Mouse (Mus musculus) embryo, embryonic 11.5 days (tissue): ENCODE data around the gene Mif4gd.
"Not testable (repeated sequence)": the region's sequence is repeated elsewhere in the genome, so short reads cannot be mapped to it uniquely, and the experiment has no call there.

Source experiments
- DNase-seq: peaks from one replicate; pipeline ENCODE4 v3.0.0-alpha.2; 2012; ENCODE audit warnings: low read depth, low spot score

Gene Mif4gd

GRCm38 (mm10) chr11:115612410-115613137 is at the start of gene Mif4gd:
Gene Mif4gd, minus strand, starts transcription at chr11:115612969.
- DNase-seq: peak; percentile 75

GRCm38 (mm10) chr11:115660376-115660775 is 47.6 kb upstream of the Mif4gd start:
- no peak for DNase-seq

GRCm38 (mm10) chr11:115658521-115658920 is 45.8 kb upstream of the Mif4gd start:
- no peak for DNase-seq

- no peak for DNase-seq
These were observed 41.4 kb upstream of the Mif4gd start for GRCm38 (mm10) chr11:115654128-115654527.

- DNase-seq: no peak
These were observed 40.4 kb upstream of the Mif4gd start for GRCm38 (mm10) chr11:115653194-115653593.

- DNase-seq: no peak
These were observed 38.9 kb upstream of the Mif4gd start for GRCm38 (mm10) chr11:115651680-115652079.

GRCm38 (mm10) chr11:115649706-115650105 is 36.9 kb upstream of the Mif4gd start:
- no peak for DNase-seq

- peak; percentile 75 for DNase-seq
These were observed 34.7 kb upstream of the Mif4gd start for GRCm38 (mm10) chr11:115647459-115647858.

- no peak for DNase-seq
These were observed 33.7 kb upstream of the Mif4gd start for GRCm38 (mm10) chr11:115646439-115646838.

- not testable (repeated sequence) for DNase-seq
These were observed 32.7 kb upstream of the Mif4gd start for GRCm38 (mm10) chr11:115645498-115645897.

- DNase-seq: no peak
These were observed 31.5 kb upstream of the Mif4gd start for GRCm38 (mm10) chr11:115644308-115644707.

- no peak for DNase-seq
These were observed 30.5 kb upstream of the Mif4gd start for GRCm38 (mm10) chr11:115643265-115643664.

GRCm38 (mm10) chr11:115642705-115643104 is 29.9 kb upstream of the Mif4gd start:
- no peak for DNase-seq

GRCm38 (mm10) chr11:115641664-115642036 is 28.9 kb upstream of the Mif4gd start:
- no peak for DNase-seq

GRCm38 (mm10) chr11:115640978-115641663 is 28.4 kb upstream of the Mif4gd start:
- DNase-seq: no peak

GRCm38 (mm10) chr11:115640311-115640828 is 27.6 kb upstream of the Mif4gd start:
- DNase-seq: no peak

GRCm38 (mm10) chr11:115639540-115639939 is 26.8 kb upstream of the Mif4gd start:
- no peak for DNase-seq

- no peak for DNase-seq
These were observed 26.0 kb upstream of the Mif4gd start for GRCm38 (mm10) chr11:115638498-115639409.

GRCm38 (mm10) chr11:115636960-115637359 is 24.2 kb upstream of the Mif4gd start:
- DNase-seq: no peak

- no peak for DNase-seq
These were observed 22.7 kb upstream of the Mif4gd start for GRCm38 (mm10) chr11:115635484-115635883.

- DNase-seq: no peak
These were observed 22.3 kb upstream of the Mif4gd start for GRCm38 (mm10) chr11:115635041-115635440.

GRCm38 (mm10) chr11:115634109-115634508 is 21.3 kb upstream of the Mif4gd start:
- DNase-seq: no peak
